Mouse (Mus musculus) forebrain, embryonic 12.5 days (tissue): ENCODE measurements around the gene Hba-a1. TPM values are rescaled to one million over a fixed set of nuclear protein-coding genes. Genes with fewer than 3 reads are reported as not detected.

Experiments used
- ATAC-seq: fragments of 200-750 bp; cut with Nextera tagmentation; 2 replicates; pipeline ENCODE4 v1.8.0; 2017; ENCODE audit warnings: moderate TSS enrichment; ENCODE audit not compliant: low FRiP score
- H3K27ac ChIP-seq: fragments of 300-500 bp; sonication (generic); 2 replicates; pipeline ENCODE4 v1.5.1; 2016; ENCODE audit warnings: mild to moderate bottlenecking
- H3K27me3 ChIP-seq: fragments of 300-500 bp; sonication (generic); 2 replicates; pipeline ENCODE4 v1.6.1; 2016; ENCODE audit warnings: mild to moderate bottlenecking
- H3K36me3 ChIP-seq: fragments of 300-500 bp; sonication (generic); replicated peaks from 2 replicates; pipeline ENCODE4 v1.6.1; 2016; ENCODE audit warnings: mild to moderate bottlenecking
- H3K4me1 ChIP-seq: fragments of 300-500 bp; sonication (generic); 2 replicates; pipeline ENCODE4 v1.6.1; 2016
- H3K4me2 ChIP-seq: fragments of 300-500 bp; sonication (generic); 2 replicates; pipeline ENCODE4 v1.6.1; 2016; ENCODE audit warnings: mild to moderate bottlenecking, moderate library complexity
- H3K4me3 ChIP-seq: fragments of 300-500 bp; sonication (generic); replicated peaks from 2 replicates; pipeline ENCODE4 v1.5.1; 2016; ENCODE audit warnings: mild to moderate bottlenecking
- H3K9ac ChIP-seq: fragments of 300-500 bp; sonication (generic); 2 replicates; pipeline ENCODE4 v1.6.1; 2016; ENCODE audit warnings: mild to moderate bottlenecking
- H3K9me3 ChIP-seq: fragments of 300-500 bp; sonication (generic); 2 replicates; pipeline ENCODE4 v1.6.1; 2016
- whole genome bisulfite sequencing: fragments of 180-500 bp; shearing (Covaris S2); methylation state at CpG from one replicate; pipeline ENCODE4 v1.1.7; 2016; 5-methylcytosine and 5-hydroxymethylcytosine counted together
- polyA plus RNA-seq: library from polyadenylated mRNA; unstranded; fragments of >200 nt; fragmentation: Nextera tagmentation; extraction: Ambion mirVana; gene quantifications from 2 replicates; pipeline ENCODE4 v1.2.1, GENCODE M21; 2016

Gene Hba-a1
- polyA plus RNA-seq, 1 experiment from 2014 or later: 2,947 TPM

DNA sequence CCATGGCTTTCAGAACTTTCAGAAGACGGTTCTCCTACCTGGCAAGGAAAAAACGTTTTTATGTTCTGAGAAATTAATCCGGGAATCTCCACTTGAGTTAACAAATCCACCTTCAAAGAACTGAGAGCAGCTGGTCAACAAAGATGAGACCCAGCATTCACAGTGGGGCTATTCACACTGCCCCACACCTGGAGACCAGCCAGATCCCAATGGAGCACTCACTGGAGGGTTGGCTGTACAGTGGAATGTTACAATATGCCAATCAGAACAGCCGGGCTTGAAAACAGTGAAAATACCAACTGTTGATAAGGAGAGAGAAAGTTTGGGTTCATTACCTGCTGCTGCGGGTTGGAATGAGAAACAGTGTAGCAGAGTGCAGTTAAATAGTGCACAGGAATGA is 48.5 kb downstream of the Hba-a1 start:
- Histone ChIP-seq H3K27ac (no peak overlapping the region), H3K36me3 (no peaks in the 10 kb centered on the region), H3K4me2 (no peak overlapping the region), H3K27me3 (0 out of 2 replicates have a peak, but pooled peaks cover 3% of the 10 kb centered on the region), H3K9ac (no peak overlapping the region), H3K9me3 (peaks cover under 1% of the 10 kb centered on the region; the same call in 1 of the 2 replicates), H3K4me1 (peaks cover 6% of the 10 kb centered on the region; the same call in 1 of the 2 replicates), H3K4me3 (no peak overlapping the region)
- ATAC-seq: no peak
- 73% methylated on average over 5 of the region's 5 CpGs for WGBS

DNA sequence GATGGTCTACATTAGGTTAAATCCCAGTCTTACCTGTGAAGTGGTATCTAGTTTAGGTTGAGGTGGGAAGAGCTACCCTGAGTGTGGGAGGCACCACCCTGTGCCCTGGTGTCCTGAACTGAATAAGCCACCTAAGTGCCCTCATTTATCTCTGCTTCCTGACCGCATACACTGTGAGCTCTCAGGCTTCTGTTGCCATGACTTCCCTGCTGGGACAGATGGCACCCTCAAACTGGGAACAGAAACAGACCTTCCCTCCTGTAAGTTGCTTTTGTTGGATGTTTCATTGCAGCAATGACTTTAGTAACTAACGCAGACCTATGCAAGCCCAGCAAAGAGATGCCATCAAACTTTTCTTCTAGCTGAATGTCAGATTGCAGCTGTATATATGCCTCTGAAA is 49.9 kb downstream of the Hba-a1 start:
- H3K27me3 ChIP-seq: 0 out of 2 replicates have a peak, but pooled peaks cover 3% of the 10 kb centered on the region
- H3K9ac ChIP-seq: no peak overlapping the region
- no peaks in the 10 kb centered on the region for H3K36me3 ChIP-seq
- H3K4me1 ChIP-seq: peaks cover 6% of the 10 kb centered on the region; the same call in 1 of the 2 replicates
- no peak for ATAC-seq
- peaks cover 4% of the 10 kb centered on the region; the same call in 1 of the 2 replicates for H3K9me3 ChIP-seq
- no peak overlapping the region for H3K27ac ChIP-seq
- H3K4me2 ChIP-seq: no peak overlapping the region
- 84% methylated on average over 2 of the region's 2 CpGs for whole genome bisulfite sequencing
- H3K4me3 ChIP-seq: no peak overlapping the region

Other genes with a start within 250 kb of the Hba-a1 start
- gene Il9r, start 83.2 kb upstream of the Hba-a1 start, polyA plus RNA-seq: not detected in 2 replicates
- gene Snrnp25, start 78.1 kb upstream of the Hba-a1 start, polyA plus RNA-seq: 61.4 and 62.7 TPM in 2 replicates
- 18.3 and 19.1 TPM in 2 replicates for gene Rhbdf1, start 61.2 kb upstream of the Hba-a1 start, polyA plus RNA-seq
- gene Mpg, start 57.0 kb upstream of the Hba-a1 start, polyA plus RNA-seq: 25.0 and 29.3 TPM in 2 replicates
- gene Nprl3, start 15.8 kb upstream of the Hba-a1 start, polyA plus RNA-seq: 50.2 and 50.9 TPM in 2 replicates
- 1,147 and 1,607 TPM in 2 replicates for gene Hba-x, start 7.1 kb upstream of the Hba-a1 start, polyA plus RNA-seq
- 2.4 TPM in 2 replicates for gene Hbq1b, start 3.5 kb downstream of the Hba-a1 start, polyA plus RNA-seq
- gene Hba-a2, start 13.0 kb downstream of the Hba-a1 start, polyA plus RNA-seq: 4,843 and 6,486 TPM in 2 replicates
- gene Hbq1a, start 16.6 kb downstream of the Hba-a1 start, polyA plus RNA-seq: 0.73 TPM in 1 of 2 replicates, not detected in the other
- gene Sh3pxd2b, start 64.3 kb downstream of the Hba-a1 start, polyA plus RNA-seq: 25.2 and 26.0 TPM in 2 replicates
- 68.3 and 72.7 TPM in 2 replicates for gene Ubtd2, start 171.9 kb downstream of the Hba-a1 start, polyA plus RNA-seq
- 0.27 TPM in 1 of 2 replicates, not detected in the other for gene Efcab9, start 248.6 kb downstream of the Hba-a1 start, polyA plus RNA-seq
- 2.3 and 2.4 TPM in 2 replicates for gene Stk10, start 249.8 kb downstream of the Hba-a1 start, polyA plus RNA-seq